Mouse (Mus musculus) lung, embryonic 14.5 days (tissue): ENCODE data around the gene Btaf1. TPM values are rescaled to one million over a fixed set of nuclear protein-coding genes. Genes with fewer than 3 reads are reported as not detected.

Experiments
- ATAC-seq: fragments of 200-750 bp; cut with Nextera tagmentation; 2 replicates; pipeline ENCODE4 v1.8.0; 2017; ENCODE audit warnings: mild to moderate bottlenecking, moderate TSS enrichment, moderate library complexity; ENCODE audit not compliant: insufficient read depth
- DNase-seq: peaks from one replicate; pipeline ENCODE4 v3.0.0-alpha.2; 2015
- H3K27ac ChIP-seq: fragments of 300-500 bp; sonication (generic); 2 replicates; pipeline ENCODE4 v1.5.1; 2014; ENCODE audit warnings: low read depth, mild to moderate bottlenecking, moderate library complexity
- H3K27me3 ChIP-seq: fragments of 300-500 bp; sonication (generic); 2 replicates; pipeline ENCODE4 v1.6.1; 2014; ENCODE audit warnings: low read length, control low read depth; ENCODE audit not compliant: insufficient read depth
- H3K36me3 ChIP-seq: fragments of 300-500 bp; sonication (generic); 2 replicates; pipeline ENCODE4 v1.6.1; 2014; ENCODE audit warnings: control low read depth; ENCODE audit not compliant: insufficient read depth
- H3K4me1 ChIP-seq: fragments of 300-500 bp; sonication (generic); 2 replicates; pipeline ENCODE4 v1.6.1; 2014; ENCODE audit warnings: antibody characterized with exemption, control low read depth; ENCODE audit not compliant: insufficient read depth
- H3K4me2 ChIP-seq: fragments of 300-500 bp; sonication (generic); 2 replicates; pipeline ENCODE4 v1.6.1; 2014; ENCODE audit warnings: mild to moderate bottlenecking
- H3K4me3 ChIP-seq: fragments of 300-500 bp; sonication (generic); 2 replicates; pipeline ENCODE4 v1.5.1; 2014; ENCODE audit warnings: low read depth, low read length
- H3K9ac ChIP-seq: fragments of 300-500 bp; sonication (generic); 2 replicates; pipeline ENCODE4 v1.6.1; 2014
- H3K9me3 ChIP-seq: fragments of 300-500 bp; sonication (generic); 2 replicates; pipeline ENCODE4 v1.6.1; 2016; ENCODE audit warnings: low read depth, low read length, control low read depth
- CTCF ChIP-seq: IDR thresholded peaks from 2 replicates; pipeline ENCODE4 v1.5.1; 2016; ENCODE audit warnings: antibody characterized with exemption, low read depth
- WGBS: fragments of 180-500 bp; shearing (Covaris S2); extraction: QIAGEN DNeasy Blood & Tissue Kit; methylation state at CpG from one replicate; pipeline ENCODE4 v1.1.7; 2014; 5-methylcytosine and 5-hydroxymethylcytosine counted together
- polyA plus RNA-seq: library from polyadenylated mRNA; unstranded; fragments of >200 nt; fragmentation: Nextera tagmentation; extraction: Ambion mirVana; gene quantifications from 2 replicates; pipeline ENCODE4 v1.2.1, GENCODE M21; 2014

The Btaf1 gene
- polyA plus RNA-seq, 1 experiment from 2014 or later, result 20.3 TPM

DNA sequence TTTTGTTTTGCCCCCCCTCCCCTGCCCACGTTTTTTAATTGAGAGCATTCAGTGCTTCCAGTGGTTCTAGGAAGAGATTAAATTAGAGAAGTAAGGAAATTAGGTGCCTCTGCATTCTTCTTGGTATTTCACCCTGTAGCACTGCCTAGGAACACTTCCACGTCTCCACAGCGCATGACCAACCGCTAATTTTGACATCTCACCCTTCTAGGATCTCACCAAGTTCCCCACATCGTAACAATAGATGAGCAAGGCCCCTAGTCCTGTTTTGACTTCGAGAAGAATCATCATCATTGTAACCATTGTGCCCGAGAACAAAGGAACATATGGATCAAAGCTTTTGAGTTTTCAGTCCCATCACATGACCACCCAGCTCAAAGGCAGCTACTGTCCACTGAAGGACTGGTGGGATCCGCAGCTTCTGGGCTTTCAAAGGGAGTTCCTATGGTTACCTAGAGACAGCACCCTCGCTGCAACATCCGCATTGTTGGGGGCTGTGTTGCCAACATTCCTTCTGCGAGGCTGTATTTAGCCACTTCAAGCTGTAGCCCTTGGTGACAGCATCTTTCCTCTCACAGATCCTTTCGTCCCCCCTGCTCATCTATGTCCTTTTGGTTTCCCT lies 15.3 kb upstream of the Btaf1 start:
- Histone ChIP-seq H3K27me3 (no peaks in the 10 kb centered on the region), H3K9me3 (no peaks in the 10 kb centered on the region), H3K9ac (no peak overlapping the region), H3K4me2 (no peak overlapping the region), H3K27ac (no peak overlapping the region), H3K4me1 (no peaks in the 10 kb centered on the region), H3K36me3 (no peaks in the 10 kb centered on the region), H3K4me3 (no peak overlapping the region)
- 44% methylated on average over 12 of the region's 12 CpGs for WGBS
- ATAC-seq (no peak), DNase-seq (no peak)
- TF ChIP-seq CTCF, result no peak

DNA sequence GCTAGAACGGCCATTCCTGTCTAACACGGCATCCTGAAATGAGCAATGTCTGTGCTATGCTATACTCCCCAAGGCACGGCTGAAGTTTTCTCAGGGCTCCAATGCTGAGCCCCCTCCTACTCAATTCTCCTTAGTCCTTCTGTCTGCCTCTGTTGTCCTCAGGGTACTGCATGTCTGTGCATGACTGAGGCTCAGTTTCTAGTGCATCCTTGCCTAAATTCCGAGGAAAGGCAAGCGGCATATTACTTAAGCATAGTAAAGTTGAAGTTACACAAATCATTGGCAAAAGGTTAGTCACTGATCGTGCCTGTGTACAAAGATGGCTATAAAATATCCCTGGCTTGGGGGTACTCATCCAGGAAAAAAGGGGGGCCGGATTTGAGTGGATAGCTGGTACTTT lies 12.8 kb upstream of the Btaf1 start:
- Histone ChIP-seq H3K4me1 (no peaks in the 10 kb centered on the region), H3K4me2 (no peak overlapping the region), H3K9ac (no peak overlapping the region), H3K9me3 (no peaks in the 10 kb centered on the region), H3K4me3 (no peak overlapping the region), H3K27ac (no peak overlapping the region), H3K27me3 (no peaks in the 10 kb centered on the region), H3K36me3 (no peaks in the 10 kb centered on the region)
- no peak for DNase-seq
- TF ChIP-seq CTCF, result no peak
- ATAC-seq, result no peak
- 76% methylated on average over 7 of the region's 7 CpGs for WGBS

GRCm38 (mm10) chr19:36916206-36916605 lies 9.7 kb upstream of the Btaf1 start:
- WGBS, result 72% methylated on average over 4 of the region's 4 CpGs
- Histone ChIP-seq H3K4me3 (no peak overlapping the region), H3K27me3 (no peaks in the 10 kb centered on the region), H3K4me2 (no peak overlapping the region), H3K9me3 (no peaks in the 10 kb centered on the region), H3K36me3 (no peaks in the 10 kb centered on the region), H3K27ac (no peak overlapping the region), H3K9ac (no peak overlapping the region), H3K4me1 (no peaks in the 10 kb centered on the region)
- ATAC-seq (no peak), DNase-seq (no peak)
- TF ChIP-seq CTCF, result no peak

GRCm38 (mm10) chr19:36916876-36917389 lies 8.9 kb upstream of the Btaf1 start:
- Histone ChIP-seq H3K4me2 (no peak overlapping the region), H3K36me3 (no peaks in the 10 kb centered on the region), H3K27ac (no peak overlapping the region), H3K9ac (no peak overlapping the region), H3K9me3 (no peaks in the 10 kb centered on the region), H3K4me3 (no peak overlapping the region), H3K4me1 (no peaks in the 10 kb centered on the region), H3K27me3 (no peaks in the 10 kb centered on the region)
- DNase-seq (no peak), ATAC-seq (no peak)
- WGBS, result 86% methylated on average over 1 of the region's 1 CpGs
- TF ChIP-seq CTCF, result no peak

GRCm38 (mm10) chr19:36918441-36919301 lies 7.2 kb upstream of the Btaf1 start:
- 1% methylated on average over 79 of the region's 85 CpGs for WGBS
- Histone ChIP-seq H3K27me3 (no peaks in the 10 kb centered on the region), H3K4me1 (no peaks in the 10 kb centered on the region), H3K9ac (peak overlapping the region; percentile 88), H3K36me3 (no peaks in the 10 kb centered on the region), H3K27ac (peak overlapping the region; percentile 96), H3K4me3 (peak overlapping the region; percentile 80), H3K4me2 (peak overlapping the region; percentile 70), H3K9me3 (no peaks in the 10 kb centered on the region)
- ATAC-seq (peak; percentile 91), DNase-seq (peak; percentile 88)
- TF ChIP-seq CTCF, result peak; percentile 62

DNA sequence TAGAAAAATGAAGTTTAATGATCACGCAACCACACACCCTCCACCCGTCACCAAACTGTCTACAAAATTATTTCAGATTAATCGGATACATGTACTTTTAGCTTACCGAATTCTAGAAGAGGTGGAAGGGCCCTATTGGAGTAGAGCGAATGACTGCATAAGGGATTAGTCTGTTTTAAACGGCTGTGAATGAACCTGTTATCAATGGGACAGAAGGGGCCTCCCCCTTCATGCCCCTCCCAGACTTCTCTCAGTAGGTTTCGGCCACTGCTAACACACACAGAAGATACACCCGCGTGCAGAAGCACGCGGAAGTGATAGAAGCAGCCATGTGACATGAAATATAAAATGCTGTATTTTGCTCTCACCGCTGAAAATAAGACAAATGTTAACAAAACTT lies 6.4 kb upstream of the Btaf1 start, which contains the start of gene Fgfbp3:
Gene Fgfbp3, minus strand, starts transcription at position 150 of the 400 bp plus-strand sequence.
- H3K4me1 ChIP-seq, result no peaks in the 10 kb centered on the region
- no peak for ATAC-seq
- H3K27ac ChIP-seq, result peak within 1 kb of the TSS; percentile 96
- TF ChIP-seq CTCF, result no peak
- no peaks in the 10 kb centered on the region for H3K36me3 ChIP-seq
- no peak for DNase-seq
- peak within 1 kb of the TSS; percentile 70 for H3K4me2 ChIP-seq
- peak within 1 kb of the TSS; percentile 88 for H3K9ac ChIP-seq
- no peaks in the 10 kb centered on the region for H3K27me3 ChIP-seq
- peak within 1 kb of the TSS; percentile 80 for H3K4me3 ChIP-seq
- no peaks in the 10 kb centered on the region for H3K9me3 ChIP-seq
- WGBS, result 7% methylated on average over 12 of the region's 12 CpGs

GRCm38 (mm10) chr19:36922015-36922414 lies 3.9 kb upstream of the Btaf1 start:
- Histone ChIP-seq H3K4me3 (no peak overlapping the region), H3K9ac (no peak overlapping the region), H3K4me2 (no peak overlapping the region), H3K4me1 (no peaks in the 10 kb centered on the region), H3K36me3 (no peaks in the 10 kb centered on the region), H3K27me3 (no peaks in the 10 kb centered on the region), H3K9me3 (no peaks in the 10 kb centered on the region), H3K27ac (peak overlapping the region; percentile 24; the same call in 1 of the 2 replicates)
- WGBS, result 15% methylated on average over 2 of the region's 2 CpGs
- no peak for ATAC-seq
- peak; percentile 56 for TF ChIP-seq CTCF
- peak; percentile 88 for DNase-seq
